Mouse (Mus musculus) forebrain, embryonic 14.5 days (tissue): ENCODE data around the gene Cacnb4. TPM values are rescaled to one million over a fixed set of nuclear protein-coding genes. Genes with fewer than 3 reads are reported as not detected.

Experiments used
- ATAC-seq: fragments of 200-750 bp; cut with Nextera tagmentation; 2 replicates; pipeline ENCODE4 v1.8.0; 2017; ENCODE audit warnings: mild to moderate bottlenecking, moderate library complexity
- DNase-seq: peaks from one replicate; pipeline ENCODE4 v3.0.0-alpha.2; 2015; ENCODE audit warnings: low spot score
- H3K27ac ChIP-seq: fragments of 300-500 bp; sonication (generic); 2 replicates; pipeline ENCODE4 v1.5.1; 2014; ENCODE audit warnings: low read depth, mild to moderate bottlenecking, control low read depth, low read length, moderate library complexity
- H3K27me3 ChIP-seq: fragments of 300-500 bp; sonication (generic); replicated peaks from 2 replicates; pipeline ENCODE4 v1.6.1; 2014; ENCODE audit warnings: low read length, control low read depth, mixed read lengths; ENCODE audit not compliant: control insufficient read depth, insufficient read depth
- H3K36me3 ChIP-seq: fragments of 300-500 bp; sonication (generic); 2 replicates; pipeline ENCODE4 v1.6.1; 2014; ENCODE audit warnings: low read length, control low read depth; ENCODE audit not compliant: control insufficient read depth, insufficient read depth
- H3K4me1 ChIP-seq: fragments of 300-500 bp; sonication (generic); 2 replicates; pipeline ENCODE4 v1.6.1; 2014; ENCODE audit warnings: antibody characterized with exemption, low read length, control low read depth; ENCODE audit not compliant: control insufficient read depth, insufficient read depth
- H3K4me2 ChIP-seq: fragments of 300-500 bp; sonication (generic); 2 replicates; pipeline ENCODE4 v1.6.1; 2014; ENCODE audit warnings: mild to moderate bottlenecking, control low read depth, low read length
- H3K4me3 ChIP-seq: fragments of 300-500 bp; sonication (generic); 2 replicates; pipeline ENCODE4 v1.5.1; 2014; ENCODE audit warnings: low read depth, low read length, control low read depth
- H3K9ac ChIP-seq: fragments of 300-500 bp; sonication (generic); 2 replicates; pipeline ENCODE4 v1.6.1; 2014; ENCODE audit warnings: mild to moderate bottlenecking, low read length, control low read depth, moderate library complexity
- H3K9me3 ChIP-seq: fragments of 300-500 bp; sonication (generic); replicated peaks from 2 replicates; pipeline ENCODE4 v1.6.1; 2016; ENCODE audit warnings: low read length, control low read depth, mixed read lengths; ENCODE audit not compliant: control insufficient read depth
- WGBS: fragments of 180-500 bp; shearing (Covaris S2); extraction: QIAGEN DNeasy Blood & Tissue Kit; methylation state at CpG from one replicate; pipeline ENCODE4 v1.1.7; 2014; 5-methylcytosine and 5-hydroxymethylcytosine counted together
- polyA plus RNA-seq: library from polyadenylated mRNA; unstranded; fragments of >200 nt; fragmentation: Nextera tagmentation; extraction: Ambion mirVana; gene quantifications from 2 replicates; pipeline ENCODE4 v1.2.1, GENCODE M21; 2014

The Cacnb4 gene
- polyA plus RNA-seq, 1 experiment from 2014 or later: 10.6 TPM

GRCm38 (mm10) chr2:52504762-52505161 lies 171.9 kb downstream of the Cacnb4 start:
- ATAC-seq: no peak

GRCm38 (mm10) chr2:52499849-52500262 lies 176.8 kb downstream of the Cacnb4 start:
- ATAC-seq (no peak), DNase-seq (peak; percentile 30)
- no peak overlapping the region for H3K9ac ChIP-seq
- H3K4me2 ChIP-seq: no peak overlapping the region
- H3K9me3 ChIP-seq: no peaks in the 10 kb centered on the region
- 86% methylated on average over 6 of the region's 6 CpGs for WGBS
- no peaks in the 10 kb centered on the region for H3K36me3 ChIP-seq
- H3K4me3 ChIP-seq: no peak overlapping the region
- H3K4me1 ChIP-seq: no peaks in the 10 kb centered on the region
- no peaks in the 10 kb centered on the region for H3K27me3 ChIP-seq
- no peak overlapping the region for H3K27ac ChIP-seq

More at GRCm38 (mm10) chr2:52504762-52505161, 171.9 kb downstream of the Cacnb4 start:
- no peak overlapping the region for H3K4me2 ChIP-seq
- H3K4me3 ChIP-seq: no peak overlapping the region
- H3K27ac ChIP-seq: no peak overlapping the region
- no peaks in the 10 kb centered on the region for H3K9me3 ChIP-seq
- WGBS: 88% methylated on average over 3 of the region's 3 CpGs
- no peaks in the 10 kb centered on the region for H3K27me3 ChIP-seq
- no peaks in the 10 kb centered on the region for H3K4me1 ChIP-seq
- no peak overlapping the region for H3K9ac ChIP-seq
- DNase-seq: no peak
- no peaks in the 10 kb centered on the region for H3K36me3 ChIP-seq

DNA sequence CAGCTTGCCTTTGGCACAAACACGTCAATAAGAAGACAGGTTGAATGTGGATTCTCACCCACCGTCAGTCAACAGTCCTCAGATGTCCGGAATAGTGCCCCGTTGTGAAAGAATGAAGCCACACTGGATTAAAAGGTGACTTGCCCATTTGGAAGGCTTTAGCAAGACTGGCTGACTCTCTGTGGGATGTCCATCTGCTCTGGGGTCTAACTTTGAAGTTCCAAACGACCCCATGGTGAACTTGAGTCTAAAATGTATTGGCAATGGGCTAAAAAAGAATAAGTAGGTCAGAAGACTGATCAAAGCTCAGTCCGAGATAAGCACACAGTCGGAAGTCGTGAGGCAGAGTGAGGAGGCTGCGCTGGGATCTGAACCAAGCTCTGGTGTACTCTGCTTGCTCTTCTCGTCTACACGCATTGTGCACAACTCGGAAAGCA lies 177.5 kb downstream of the Cacnb4 start:
- H3K36me3 ChIP-seq: no peaks in the 10 kb centered on the region
- no peaks in the 10 kb centered on the region for H3K9me3 ChIP-seq
- no peaks in the 10 kb centered on the region for H3K4me1 ChIP-seq
- no peak overlapping the region for H3K27ac ChIP-seq
- no peak overlapping the region for H3K4me2 ChIP-seq
- DNase-seq (no peak), ATAC-seq (no peak)
- H3K27me3 ChIP-seq: no peaks in the 10 kb centered on the region
- 74% methylated on average over 12 of the region's 12 CpGs for WGBS
- H3K9ac ChIP-seq: no peak overlapping the region
- H3K4me3 ChIP-seq: no peak overlapping the region

DNA sequence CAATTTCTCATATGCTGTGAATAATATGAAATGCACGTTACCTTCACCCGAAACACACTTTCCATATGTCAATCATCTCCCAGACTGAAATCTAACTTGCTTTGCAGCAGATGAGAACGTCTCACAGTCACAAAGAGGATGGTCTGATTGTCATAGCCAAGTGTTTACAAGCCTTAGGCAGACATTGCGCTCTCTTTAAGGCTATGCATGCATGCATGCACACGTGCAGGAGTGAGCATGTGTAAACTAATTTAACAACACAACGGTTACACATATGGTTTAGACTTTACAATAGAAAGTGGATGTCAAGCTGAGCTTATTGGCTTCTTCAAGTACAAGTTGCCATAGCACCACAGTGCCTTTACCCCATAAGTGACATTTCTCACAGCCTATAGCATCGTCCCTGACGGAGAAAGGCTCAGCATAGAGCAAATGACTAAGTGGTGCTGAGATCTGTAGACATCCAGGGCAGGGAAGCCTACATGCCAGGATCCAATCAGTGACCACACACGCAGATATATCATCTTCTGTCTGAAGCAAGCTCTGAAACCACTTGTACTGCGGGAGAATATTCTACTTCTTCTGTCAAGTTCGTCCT lies 181.4 kb downstream of the Cacnb4 start:
- H3K4me2 ChIP-seq: no peak overlapping the region
- DNase-seq (peak; percentile 44), ATAC-seq (peak; percentile 65; the same call in 1 of the 2 replicates)
- H3K4me1 ChIP-seq: no peaks in the 10 kb centered on the region
- no peak overlapping the region for H3K4me3 ChIP-seq
- H3K9me3 ChIP-seq: no peaks in the 10 kb centered on the region
- no peak overlapping the region for H3K9ac ChIP-seq
- no peaks in the 10 kb centered on the region for H3K27me3 ChIP-seq
- 71% methylated on average over 11 of the region's 11 CpGs for WGBS
- no peaks in the 10 kb centered on the region for H3K36me3 ChIP-seq
- 0 out of 2 replicates have a peak overlapping the region, but pooled peaks have one; percentile 5 for H3K27ac ChIP-seq

DNA sequence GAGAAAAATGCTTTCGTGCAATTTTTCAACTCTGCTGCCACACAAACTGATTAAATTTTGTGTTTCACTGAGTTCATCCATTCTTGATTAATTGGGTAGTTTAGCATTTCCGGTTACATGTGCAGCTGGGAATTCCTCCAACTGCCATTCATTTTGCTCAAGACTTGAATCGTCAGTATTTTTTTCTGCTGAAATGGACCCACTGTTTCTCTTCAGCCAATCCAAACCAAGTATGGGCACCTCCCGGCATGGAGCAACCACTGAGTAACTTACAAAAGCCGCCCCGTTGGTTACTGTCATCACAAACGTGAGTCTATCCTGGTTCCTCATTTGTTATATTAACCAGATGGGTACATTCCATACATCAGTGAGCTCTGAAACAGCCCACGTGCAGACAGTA lies 182.4 kb downstream of the Cacnb4 start:
- Histone ChIP-seq H3K4me3 (no peak overlapping the region), H3K4me1 (no peaks in the 10 kb centered on the region), H3K9me3 (no peaks in the 10 kb centered on the region), H3K4me2 (no peak overlapping the region), H3K27ac (no peak overlapping the region), H3K27me3 (no peaks in the 10 kb centered on the region), H3K36me3 (no peaks in the 10 kb centered on the region), H3K9ac (no peak overlapping the region)
- WGBS: 49% methylated on average over 8 of the region's 8 CpGs
- ATAC-seq (no peak), DNase-seq (peak; percentile 54)

GRCm38 (mm10) chr2:52492867-52493266 lies 183.8 kb downstream of the Cacnb4 start:
- H3K9ac ChIP-seq: no peak overlapping the region
- no peak for ATAC-seq
- DNase-seq: no peak

DNA sequence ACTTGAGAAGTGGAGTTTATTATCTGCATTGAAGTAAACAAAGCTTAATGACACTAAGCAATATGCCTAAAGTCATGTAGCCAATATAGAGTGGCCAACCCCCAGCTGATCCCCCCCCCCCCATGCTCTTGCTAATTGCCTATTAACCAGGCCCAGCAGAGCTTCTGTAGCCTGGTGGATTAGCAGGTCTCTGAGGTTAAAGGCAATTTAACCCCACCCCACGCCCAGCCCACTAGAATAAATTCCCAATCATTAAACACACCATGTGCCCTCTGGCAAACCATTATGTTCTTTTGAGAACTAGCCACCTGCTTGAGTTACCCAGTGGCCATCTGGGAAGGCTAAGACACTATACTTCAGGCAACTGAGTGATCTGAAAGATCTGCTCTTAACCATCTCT lies 186.8 kb downstream of the Cacnb4 start:
- Histone ChIP-seq H3K27me3 (no peaks in the 10 kb centered on the region), H3K9ac (no peak overlapping the region), H3K9me3 (no peaks in the 10 kb centered on the region), H3K4me3 (no peak overlapping the region), H3K36me3 (no peaks in the 10 kb centered on the region), H3K4me1 (no peaks in the 10 kb centered on the region), H3K27ac (no peak overlapping the region), H3K4me2 (no peak overlapping the region)
- ATAC-seq: no peak
- 12% methylated on average over 1 of the region's 1 CpGs for WGBS
- no peak for DNase-seq

More at GRCm38 (mm10) chr2:52492867-52493266, 183.8 kb downstream of the Cacnb4 start:
- Histone ChIP-seq H3K36me3 (no peaks in the 10 kb centered on the region), H3K4me1 (no peaks in the 10 kb centered on the region), H3K4me2 (no peak overlapping the region), H3K4me3 (no peak overlapping the region), H3K27me3 (no peaks in the 10 kb centered on the region), H3K9me3 (no peaks in the 10 kb centered on the region), H3K27ac (no peak overlapping the region)
- WGBS: 73% methylated on average over 13 of the region's 13 CpGs

DNA sequence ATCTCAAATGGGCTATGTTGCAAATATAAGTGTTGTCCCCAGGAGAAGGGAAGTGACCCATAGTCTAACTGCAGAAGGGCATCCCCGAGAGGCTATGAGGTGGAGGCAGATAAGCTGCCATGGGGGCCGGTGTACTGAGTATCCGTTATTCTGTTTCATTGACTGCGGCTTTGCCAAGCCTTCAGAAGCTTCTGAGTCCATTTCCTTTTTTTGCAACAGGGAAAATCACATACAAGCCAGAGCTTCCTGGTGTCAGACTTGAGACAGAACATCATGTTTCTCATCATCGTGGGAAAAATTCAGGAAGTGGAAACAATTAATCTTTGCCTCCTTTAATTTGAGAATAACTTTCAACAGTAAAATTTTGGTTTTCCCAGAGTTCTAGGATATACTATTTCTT lies 193.1 kb downstream of the Cacnb4 start:
- H3K36me3 ChIP-seq: no peaks in the 10 kb centered on the region
- DNase-seq (no peak), ATAC-seq (no peak)
- H3K4me1 ChIP-seq: no peaks in the 10 kb centered on the region
- no peaks in the 10 kb centered on the region for H3K27me3 ChIP-seq
- H3K27ac ChIP-seq: no peak overlapping the region
- WGBS: 95% methylated on average over 5 of the region's 5 CpGs
- no peak overlapping the region for H3K4me2 ChIP-seq
- H3K9me3 ChIP-seq: no peaks in the 10 kb centered on the region
- H3K9ac ChIP-seq: no peak overlapping the region
- no peak overlapping the region for H3K4me3 ChIP-seq

- Histone ChIP-seq H3K9me3 (no peaks in the 10 kb centered on the region), H3K4me3 (no peak overlapping the region), H3K9ac (no peak overlapping the region), H3K27me3 (no peaks in the 10 kb centered on the region), H3K27ac (no peak overlapping the region), H3K4me2 (no peak overlapping the region), H3K36me3 (0 out of 2 replicates have a peak, but pooled peaks cover 11% of the 10 kb centered on the region), H3K4me1 (no peaks in the 10 kb centered on the region)
- 90% methylated on average over 8 of the region's 8 CpGs for WGBS
- ATAC-seq: no peak
- no peak for DNase-seq
Measured at GRCm38 (mm10) chr2:52480476-52480875, 196.2 kb downstream of the Cacnb4 start.
